Mouse (Mus musculus) frontal cortex, adult 2 months (tissue): ENCODE measurements around the gene Tmtc2. TPM values are rescaled to one million over a fixed set of nuclear protein-coding genes. Genes with fewer than 3 reads are reported as not detected.

ENCODE experiments used
- DNase-seq, 2 experiments: peaks; one replicate each; pipeline ENCODE4 v3.0.0; 2022; ENCODE audit warnings: low spot score in 1 of 2; ENCODE audit errors: extremely low spot score in 1 of 2
- polyA plus RNA-seq: library from polyadenylated mRNA; depleted of rRNA; stranded (reverse); fragments of >200 nt; gene quantifications from 2 replicates; pipeline ENCODE4 v1.2.3, GENCODE M21; 2012

Tmtc2 gene
- polyA plus RNA-seq, 1 experiment = 9.3 TPM

DNA sequence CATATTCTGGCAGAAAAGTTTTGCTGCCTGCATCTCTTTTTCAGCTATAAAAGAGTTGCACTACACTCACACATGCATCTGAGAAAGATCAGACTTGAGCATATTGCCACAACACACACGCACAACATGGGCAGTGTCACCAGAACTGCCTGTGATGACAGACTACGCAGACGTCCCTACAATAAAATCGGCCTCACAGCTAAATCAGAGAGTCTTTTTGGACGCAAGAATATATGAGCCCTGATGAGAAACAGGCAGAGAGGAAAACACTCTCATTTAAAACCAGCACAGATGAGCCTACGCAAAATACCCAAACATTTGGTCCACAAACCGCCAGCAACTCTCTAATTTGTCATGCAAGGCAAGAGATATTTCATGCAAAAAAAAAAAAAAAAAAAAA is 146.6 kb downstream of the Tmtc2 start:
- DNase-seq = peak; percentile 18 to 38

DNA sequence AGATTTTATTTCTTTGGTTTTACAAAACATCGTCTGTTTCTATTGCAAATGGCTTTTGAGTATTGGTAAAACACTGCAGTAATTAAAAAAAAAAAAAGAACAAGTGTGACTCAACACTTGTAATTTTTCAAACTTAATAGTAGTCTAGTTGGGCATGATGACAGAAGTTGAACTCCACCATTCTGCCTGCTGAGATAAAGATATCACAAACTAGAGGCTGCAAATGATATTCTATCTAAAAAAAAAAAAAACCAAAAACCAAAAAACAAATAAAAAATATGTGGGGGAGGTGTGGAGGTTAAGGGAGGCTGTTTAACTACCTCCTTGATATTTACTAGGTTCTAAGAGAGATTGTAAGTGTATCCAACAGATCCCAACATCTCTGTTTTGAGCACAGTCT is 149.2 kb downstream of the Tmtc2 start:
- DNase-seq = no peak

DNA sequence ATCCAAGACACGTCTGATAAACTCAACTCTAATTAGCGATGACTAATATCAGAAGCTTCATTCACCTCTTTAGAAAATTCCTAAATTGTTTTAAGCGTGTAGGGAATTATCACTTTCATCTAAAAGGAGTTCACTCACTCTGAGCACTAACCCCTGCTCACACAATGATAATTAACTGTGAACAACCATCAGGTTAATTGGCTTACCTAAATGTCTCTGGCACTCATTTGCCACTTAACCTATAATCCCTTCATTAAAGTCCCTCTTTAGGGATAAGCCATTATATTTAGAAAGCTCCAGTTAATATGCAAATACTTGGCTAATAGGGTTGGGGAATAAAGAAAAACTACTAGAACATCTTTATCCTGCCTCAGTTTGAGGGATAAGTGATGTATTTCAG is 151.1 kb downstream of the Tmtc2 start:
- DNase-seq = no peak

DNA sequence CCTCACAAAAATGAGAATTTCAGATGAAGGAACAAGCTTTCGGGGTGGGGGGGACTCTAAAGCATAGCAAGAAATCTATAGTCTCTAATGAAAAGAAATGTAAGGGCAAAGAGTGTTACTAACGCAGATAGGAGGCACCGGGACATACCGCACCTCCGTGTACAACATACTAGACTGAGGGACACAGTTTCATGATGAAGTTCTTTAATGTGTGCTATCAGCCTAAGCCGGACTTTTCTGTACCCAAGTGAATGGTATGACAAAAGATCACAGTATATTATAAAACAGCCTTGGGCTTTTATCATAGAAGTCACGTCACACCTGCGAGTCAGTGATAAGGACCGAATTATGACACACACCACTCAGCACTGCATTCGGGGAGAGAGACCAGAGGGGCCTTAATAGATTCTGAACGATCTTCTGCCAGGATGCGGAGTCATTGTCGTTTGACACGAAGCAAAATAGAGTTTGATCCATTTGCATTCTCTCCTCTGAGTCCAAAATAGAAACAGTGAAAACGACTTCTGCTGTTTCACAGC is 156.3 kb downstream of the Tmtc2 start:
- no peak for DNase-seq

DNA sequence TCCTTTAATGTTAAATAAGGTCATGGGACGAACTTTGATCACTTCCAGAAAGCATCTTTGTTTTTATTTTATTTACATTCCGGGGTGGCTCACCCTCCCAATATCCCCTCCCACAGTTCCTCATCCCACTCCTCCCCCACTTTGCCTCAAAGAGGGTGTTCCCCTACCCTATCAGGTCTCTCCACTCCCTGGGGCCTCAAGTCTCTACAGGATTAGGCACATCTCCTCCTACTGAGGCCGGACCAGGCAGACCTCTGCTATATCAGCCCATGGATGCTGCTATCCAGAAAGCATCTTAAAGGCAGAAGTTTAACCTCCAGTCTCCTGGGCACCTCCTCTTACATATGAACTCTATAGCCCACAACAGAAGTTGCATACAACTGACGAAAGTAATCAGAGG is 157.7 kb downstream of the Tmtc2 start:
- no peak for DNase-seq

DNA sequence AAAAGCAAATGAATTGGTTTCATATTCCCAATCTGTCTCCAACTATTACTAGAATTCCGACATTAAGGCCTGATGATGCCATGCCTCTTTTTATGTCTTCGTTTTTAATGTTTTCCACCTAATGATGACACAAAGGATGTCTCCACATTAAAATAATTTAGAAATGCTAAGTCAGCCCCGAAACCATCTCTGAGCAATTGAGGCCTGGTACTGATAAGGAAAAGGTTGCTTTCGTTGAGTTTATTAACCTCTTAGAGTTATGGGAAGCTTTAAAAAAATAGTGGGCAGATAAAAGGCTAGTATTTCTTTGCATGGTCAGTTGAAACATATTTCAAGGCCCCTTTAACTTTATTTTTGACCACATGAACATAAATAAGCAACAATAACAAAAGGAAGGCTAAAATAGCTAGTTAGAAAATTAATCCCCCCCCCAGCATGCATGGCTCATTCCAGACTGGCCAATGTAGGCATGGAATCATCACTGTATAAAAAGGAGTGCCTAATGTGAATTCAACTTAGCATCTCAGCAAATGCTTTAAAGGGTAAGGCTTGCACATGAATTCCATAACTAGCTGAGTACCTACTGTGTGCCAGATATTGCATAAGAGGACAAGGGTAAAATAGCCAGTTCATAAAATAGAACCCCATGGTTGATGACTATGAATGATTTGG is 168.3 kb downstream of the Tmtc2 start:
- no peak for DNase-seq

DNA sequence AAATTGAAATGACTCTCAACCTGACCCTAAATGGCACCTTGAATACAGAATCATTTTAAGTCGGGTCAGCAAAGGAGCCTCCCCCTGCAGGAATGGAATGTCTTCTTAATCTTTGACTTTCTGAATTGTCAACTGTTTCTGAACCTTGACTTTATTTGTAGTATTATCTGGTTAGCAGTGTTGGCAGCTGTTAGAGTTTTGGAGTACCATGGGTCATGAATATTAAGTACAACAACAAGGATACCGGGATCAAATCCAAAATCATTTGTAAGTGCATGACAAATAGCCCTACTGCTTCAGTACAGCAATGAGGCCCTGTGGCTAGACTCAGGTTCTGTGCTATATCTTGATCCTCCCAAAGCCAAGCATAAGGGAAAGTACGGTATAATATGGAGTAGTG is 170.3 kb downstream of the Tmtc2 start:
- DNase-seq = no peak

DNA sequence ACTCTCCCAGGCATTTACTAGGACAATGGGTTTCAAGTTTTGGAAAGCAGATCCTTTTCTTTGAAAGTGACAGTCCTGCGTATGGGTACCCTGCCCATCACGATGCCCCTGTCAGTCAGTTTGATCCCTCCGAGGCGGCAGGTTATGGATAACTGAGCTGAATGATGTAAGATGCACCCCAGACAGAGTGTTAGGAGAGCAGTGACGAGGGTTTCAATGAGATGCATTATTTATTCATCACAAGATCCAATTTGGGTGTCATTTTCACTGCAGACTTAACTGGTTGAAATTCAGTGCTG is 171.8 kb downstream of the Tmtc2 start:
- DNase-seq = no peak

DNA sequence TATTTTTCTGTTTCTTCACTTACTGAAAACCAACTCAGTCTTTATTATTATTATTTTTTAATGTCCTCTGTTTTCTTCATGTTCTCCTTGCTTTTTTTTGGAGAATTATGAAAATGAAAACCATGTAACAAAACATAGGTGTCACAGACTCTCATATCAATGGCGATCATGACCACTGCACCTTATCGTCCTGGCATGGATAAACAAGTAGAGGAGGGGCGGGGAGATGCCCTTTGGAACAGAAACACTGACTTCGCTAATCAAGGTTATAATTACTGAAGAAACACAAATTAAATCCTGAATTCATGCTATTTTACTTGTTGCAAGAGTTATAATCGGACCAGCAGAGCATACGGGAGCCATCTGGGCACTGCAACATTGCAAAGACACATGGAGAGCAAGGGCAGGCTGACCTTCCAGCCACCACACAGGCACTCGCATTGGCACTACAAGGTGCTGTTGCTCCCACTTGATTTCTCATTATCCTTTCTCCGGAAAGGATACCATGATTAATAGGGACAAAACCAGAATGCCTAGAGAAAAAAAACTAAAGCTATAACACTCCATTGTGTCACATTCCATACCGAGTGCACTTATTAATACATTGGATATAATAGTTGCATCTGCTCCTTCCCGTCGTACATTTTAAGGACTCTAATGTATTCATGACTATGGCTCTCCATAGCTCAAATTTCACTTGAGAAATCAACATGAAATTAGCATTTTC is 172.3 kb downstream of the Tmtc2 start:
- no peak for DNase-seq

DNA sequence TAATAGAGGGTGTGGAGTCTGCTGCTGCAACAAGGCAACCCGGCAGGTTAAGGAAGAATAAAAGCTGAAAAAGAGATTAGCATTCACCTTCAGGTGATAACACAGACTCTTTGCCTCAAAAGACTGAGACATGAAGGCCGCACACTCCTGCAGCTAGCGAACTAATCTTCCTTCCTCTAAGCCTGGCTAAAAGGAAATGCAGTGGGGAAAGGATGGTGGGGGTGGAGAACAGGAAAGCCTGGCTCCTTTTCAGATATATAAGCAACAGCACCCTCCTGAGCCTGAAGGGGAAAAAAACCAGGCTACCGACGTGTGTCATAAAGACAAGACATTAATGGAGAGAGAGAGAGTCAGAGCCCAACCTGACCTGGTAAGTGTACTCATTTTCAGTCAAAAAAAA is 174.9 kb downstream of the Tmtc2 start:
- DNase-seq = peak in 1 of 2 experiments; percentile 45

DNA sequence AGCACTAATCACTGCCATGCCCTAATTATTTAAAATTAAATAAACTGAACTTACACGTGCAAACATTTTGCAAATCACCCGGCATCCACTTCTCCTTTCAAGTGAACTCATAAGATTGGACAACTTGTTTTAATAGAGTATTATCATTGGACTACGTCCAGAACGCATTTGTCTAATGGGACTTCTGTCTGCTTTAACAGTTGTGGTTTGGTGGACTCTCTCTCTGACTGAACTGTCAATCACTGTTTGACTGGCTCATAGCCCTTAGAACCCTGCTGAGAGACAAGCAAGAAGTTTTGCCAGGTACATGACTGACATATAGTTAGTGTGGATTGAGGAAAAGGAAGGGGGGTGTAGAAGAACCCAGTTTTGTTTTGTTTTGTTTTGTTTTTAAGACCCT is 190.2 kb downstream of the Tmtc2 start:
- no peak for DNase-seq

DNA sequence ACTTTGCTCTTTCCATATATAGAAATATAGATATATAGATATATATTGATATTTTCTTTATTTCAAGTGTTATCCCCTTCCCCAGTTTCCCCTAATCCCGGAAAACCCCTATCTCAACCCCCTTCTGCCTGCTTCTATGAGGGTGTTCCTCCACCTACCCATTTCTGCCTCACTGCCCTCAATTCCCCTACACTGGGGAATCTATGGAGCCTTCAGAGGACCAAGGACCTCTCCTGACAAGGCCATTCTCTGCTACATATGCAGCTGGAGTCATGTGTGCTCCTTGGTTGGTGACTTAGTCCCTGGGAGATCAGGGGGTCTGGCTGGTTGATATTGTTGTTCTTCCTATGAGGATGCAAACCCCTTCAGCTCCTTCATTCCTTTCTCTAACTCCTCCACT is 192.5 kb downstream of the Tmtc2 start:
- DNase-seq = no peak

DNA sequence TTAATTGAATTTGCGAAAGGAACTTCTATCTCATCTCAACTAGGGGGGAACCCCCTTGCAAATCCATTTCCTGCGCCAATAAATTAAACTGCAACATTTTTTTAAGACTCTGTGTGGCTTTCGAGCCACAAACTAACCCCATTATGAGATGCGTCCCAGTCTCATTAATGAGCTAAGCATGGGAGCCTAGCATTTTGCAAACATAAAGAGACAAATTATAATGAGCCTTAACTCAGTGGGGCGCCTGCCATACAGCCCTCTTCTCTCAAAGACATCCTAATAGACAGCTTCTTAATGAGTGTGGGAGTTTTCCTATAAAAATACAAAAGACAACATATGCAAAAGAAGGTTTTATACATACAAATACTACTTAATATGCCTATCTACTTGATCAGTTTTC is 193.0 kb downstream of the Tmtc2 start:
- DNase-seq = no peak

DNA sequence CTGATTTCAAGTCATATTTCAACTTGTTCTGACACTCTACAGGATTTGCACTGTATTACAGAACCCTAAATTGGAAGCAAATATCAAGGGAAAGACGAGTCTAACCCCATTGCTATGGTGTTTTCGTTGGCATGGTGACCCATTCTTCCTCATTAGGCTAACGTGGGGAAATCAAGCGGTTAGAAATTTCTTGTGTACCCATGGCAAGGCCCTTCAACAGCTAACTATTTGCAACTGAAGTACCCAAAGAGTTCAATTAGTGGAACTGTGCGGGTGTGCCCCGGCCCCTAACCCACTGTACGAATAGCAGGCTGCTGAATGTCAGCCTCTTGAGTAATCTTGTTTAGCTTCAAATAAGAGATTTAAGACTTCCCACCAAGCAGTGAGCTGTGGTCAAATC is 193.7 kb downstream of the Tmtc2 start:
- DNase-seq = no peak

DNA sequence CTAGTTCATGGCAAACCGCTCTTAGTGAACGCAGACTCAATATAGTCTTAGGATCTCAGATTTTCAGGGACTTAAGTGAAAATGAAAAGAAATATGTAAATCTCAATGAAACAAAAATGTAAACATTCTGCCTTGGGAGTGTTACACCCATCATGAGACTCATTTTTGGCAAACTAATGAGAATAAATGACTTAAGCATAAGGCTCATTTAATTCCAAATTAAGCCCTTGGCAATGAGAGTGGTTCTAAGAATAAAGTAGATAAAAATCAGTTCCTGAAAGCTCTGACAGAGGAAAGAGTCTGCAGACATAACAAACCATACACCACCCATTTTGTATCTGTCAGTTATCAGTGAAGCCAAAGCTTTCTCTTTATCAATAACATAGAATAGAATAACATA is 196.5 kb downstream of the Tmtc2 start:
- no peak for DNase-seq

DNA sequence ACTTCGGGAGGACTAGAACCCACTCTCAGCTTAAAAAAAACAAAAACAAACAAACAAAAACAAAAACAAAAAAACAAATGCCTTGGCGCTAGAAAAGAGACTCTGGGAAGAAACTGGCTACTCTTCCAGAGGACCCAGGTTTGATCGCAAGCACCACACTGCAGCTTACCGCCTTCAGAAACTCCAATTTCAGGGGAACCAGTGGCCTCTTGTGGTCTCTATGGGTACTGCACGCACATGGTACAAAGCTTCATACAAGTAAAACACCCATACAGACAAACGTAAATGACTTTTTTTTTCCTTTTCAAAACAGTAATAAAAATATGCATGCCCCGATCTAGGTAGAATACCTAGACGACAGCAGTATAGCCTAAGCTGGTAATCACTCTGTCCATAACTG is 201.0 kb downstream of the Tmtc2 start:
- DNase-seq = no peak

DNA sequence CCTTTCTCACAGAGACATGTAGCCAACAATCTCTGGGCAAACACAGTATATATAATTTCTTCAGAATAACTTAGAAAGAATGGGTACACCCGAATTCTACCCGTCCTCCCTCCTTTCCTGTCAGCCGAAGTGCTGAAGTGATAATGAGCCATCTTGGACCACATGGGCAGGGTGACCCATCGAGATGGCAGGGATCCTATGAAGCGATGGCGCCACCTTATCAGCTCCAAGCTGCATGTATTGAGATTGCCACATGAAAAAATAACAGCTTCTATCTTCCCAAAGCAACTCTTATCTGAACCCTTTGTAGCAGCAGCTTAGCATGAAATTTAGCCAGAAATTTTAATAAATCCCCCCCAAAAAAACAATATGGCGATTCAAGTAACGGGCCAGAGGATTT is 206.0 kb downstream of the Tmtc2 start:
- DNase-seq = no peak

DNA sequence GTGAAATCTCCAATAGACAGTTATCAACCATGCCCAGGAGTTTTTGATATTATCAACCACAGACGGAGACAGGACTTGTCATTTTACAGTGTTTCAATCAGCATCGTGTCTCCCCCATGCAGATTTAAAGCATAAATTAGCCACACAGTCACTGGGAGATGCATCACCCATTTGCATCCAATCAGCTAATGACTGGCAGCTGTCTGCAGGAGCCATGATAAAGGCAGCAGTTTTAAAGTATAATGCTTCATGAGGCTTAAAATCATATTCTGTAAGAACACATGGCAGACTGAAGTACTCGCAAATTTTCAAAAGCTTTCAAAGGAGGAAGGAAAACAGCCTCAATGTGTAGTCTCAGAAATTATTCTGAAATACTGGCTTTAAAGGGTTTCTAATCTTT is 209.8 kb downstream of the Tmtc2 start:
- DNase-seq = no peak

DNA sequence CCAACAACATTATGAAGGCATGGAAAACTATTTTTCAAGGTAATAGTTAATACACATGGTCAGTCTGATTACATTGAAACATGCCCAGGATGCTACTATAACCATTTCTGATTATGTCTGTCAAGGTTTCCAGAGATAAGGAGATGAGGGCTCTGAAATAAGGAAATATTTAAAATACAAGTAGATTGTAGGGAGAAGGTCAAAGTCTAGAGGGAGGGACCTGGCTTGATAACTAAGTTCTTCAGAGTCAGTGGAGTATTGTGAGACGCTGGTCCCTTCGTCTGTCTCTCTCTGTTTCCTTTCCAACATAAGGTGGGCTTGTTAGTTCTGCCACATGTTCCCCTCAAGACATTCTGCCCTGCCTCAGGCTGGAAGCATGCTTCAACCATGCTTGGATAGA is 223.9 kb downstream of the Tmtc2 start:
- DNase-seq = no peak

DNA sequence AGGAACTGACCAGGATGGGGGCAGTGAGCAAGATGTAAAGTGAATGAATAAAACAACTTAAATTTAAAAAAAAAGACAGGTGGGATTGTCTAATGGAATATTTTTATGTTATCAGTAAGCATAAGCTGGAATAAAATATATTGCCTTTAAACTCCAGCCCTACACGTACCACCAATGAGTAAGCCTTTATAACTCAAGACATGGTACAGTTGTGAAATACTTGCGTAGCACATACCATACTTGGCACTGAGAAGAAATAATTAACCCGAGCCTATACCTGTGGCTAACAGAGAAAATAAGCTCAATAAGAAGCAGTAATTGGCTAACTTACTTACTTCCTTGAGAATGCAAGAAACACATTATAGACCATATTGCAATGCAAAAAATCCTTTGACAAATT is 228.3 kb downstream of the Tmtc2 start:
- DNase-seq = no peak

DNA sequence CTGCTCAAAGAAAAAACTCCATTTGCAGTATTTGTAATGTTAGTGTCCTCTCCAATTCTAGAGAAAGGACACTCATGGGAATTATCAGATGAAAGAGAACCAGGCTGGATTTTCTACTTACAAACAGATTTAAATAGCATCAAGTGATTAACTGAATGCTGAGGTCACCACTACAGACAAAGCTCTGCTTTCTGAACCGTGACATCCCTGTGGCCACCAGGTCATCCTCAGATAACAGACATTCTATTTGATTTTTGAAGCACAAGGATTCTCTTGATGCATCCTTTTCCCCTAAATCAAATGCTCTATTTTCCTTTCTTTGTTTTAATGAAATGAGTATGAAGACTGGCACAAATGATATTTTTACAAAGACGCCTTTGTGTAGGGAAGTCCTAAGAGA is 241.4 kb downstream of the Tmtc2 start:
- DNase-seq = no peak

DNA sequence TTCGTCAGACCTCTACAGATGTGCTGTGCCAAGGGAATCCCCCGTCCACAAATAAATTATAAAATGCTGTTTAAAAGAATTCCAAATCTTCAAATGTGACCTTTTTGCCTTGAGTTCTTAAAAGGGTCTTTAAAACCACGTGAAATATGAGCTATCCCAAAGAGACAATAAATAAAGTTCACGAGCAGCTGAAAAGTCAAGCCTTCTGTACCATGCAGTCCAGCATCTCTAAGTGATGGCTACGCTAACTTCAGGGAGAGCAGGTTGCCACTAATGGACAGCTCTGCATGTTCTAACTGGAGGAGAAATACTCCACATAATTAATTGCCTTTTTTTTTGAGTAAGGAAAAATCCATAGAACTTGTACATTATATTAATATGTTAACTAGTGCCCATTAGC is 243.9 kb downstream of the Tmtc2 start:
- DNase-seq = no peak
